Mouse (Mus musculus) gastrocnemius, postnatal 14 days (tissue): ENCODE results near the gene Top2a. TPM values are rescaled to one million over a fixed set of nuclear protein-coding genes. Genes with fewer than 3 reads are reported as not detected.
"Not testable (repeated sequence)": the region's sequence is repeated elsewhere in the genome, so short reads cannot be mapped to it uniquely, and the experiment has no call there.

ENCODE experiments used
- DNase-seq: peaks from one replicate; pipeline ENCODE4 v3.0.0; 2021; ENCODE audit warnings: mixed read lengths
- intact Hi-C: fragments of 180-260 bp; cut with DNase I; formaldehyde crosslinking; loops from one replicate; pipeline ENCODE4 v1.15.1; 2025; ENCODE audit warnings: low total_unique reads
- total RNA-seq, 2 experiments: library from RNA; stranded (reverse); gene quantifications; 2 replicates each; pipeline ENCODE4 v1.2.3; 2021

The Top2a gene
- total RNA-seq, 2 experiments from 2014 or later, result 13.8 to 16.9 TPM

- intact Hi-C loops, result no loop called here
- DNase-seq, result no peak
Measured at GRCm38 (mm10) chr11:98998776-98999175, 25.2 kb downstream of the Top2a start.

- DNase-seq, result no peak
- intact Hi-C loops, result no loop called here
Measured at GRCm38 (mm10) chr11:98997659-98998058, 26.3 kb downstream of the Top2a start.

- intact Hi-C loops, result no loop called here
- DNase-seq, result no peak
Measured at GRCm38 (mm10) chr11:98995987-98996386, 28.0 kb downstream of the Top2a start.

GRCm38 (mm10) chr11:98990866-98991265, 33.1 kb downstream of the Top2a start:
- intact Hi-C loops, result no loop called here
- DNase-seq, result no peak

- not testable (repeated sequence) for DNase-seq
- intact Hi-C loops, result loop anchor here (5.0 kb wide), 1 partner anchor 164 kb away; no protein-coding TSS in a partner anchor
Measured at GRCm38 (mm10) chr11:98988260-98988659, 35.7 kb downstream of the Top2a start.

- intact Hi-C loops, result loop anchor here (5.0 kb wide), 1 partner anchor 167 kb away; no protein-coding TSS in a partner anchor
- DNase-seq, result no peak
Measured at GRCm38 (mm10) chr11:98985542-98985941, 38.4 kb downstream of the Top2a start.

GRCm38 (mm10) chr11:98983551-98983950, 40.4 kb downstream of the Top2a start:
- intact Hi-C loops, result loop anchor here (5.0 kb wide), 1 partner anchor 34 kb away; no protein-coding TSS in a partner anchor
- DNase-seq, result no peak

GRCm38 (mm10) chr11:98982773-98983133, 41.2 kb downstream of the Top2a start, which contains the start of gene Gjd3:
Gjd3 (minus strand) TSS chr11:98983016.
- intact Hi-C loops, result loop anchor here (5.0 kb wide), 1 partner anchor 35 kb away; no protein-coding TSS in a partner anchor
- no peak for DNase-seq

- peak; percentile 77 for DNase-seq
- intact Hi-C loops, result loop anchor here (5.0 kb wide), 1 partner anchor 35 kb away; no protein-coding TSS in a partner anchor
Measured at GRCm38 (mm10) chr11:98981997-98982772, 41.8 kb downstream of the Top2a start.

- no peak for DNase-seq
- intact Hi-C loops, result loop anchor here (5.0 kb wide), 1 partner anchor 36 kb away; no protein-coding TSS in a partner anchor
Measured at GRCm38 (mm10) chr11:98981289-98981996, 42.5 kb downstream of the Top2a start.

- intact Hi-C loops, result loop anchor here (10.0 kb wide), 1 partner anchor 125 kb away; no protein-coding TSS in a partner anchor
- DNase-seq, result no peak
Measured at GRCm38 (mm10) chr11:98979356-98979755, 44.6 kb downstream of the Top2a start.

- no peak for DNase-seq
- intact Hi-C loops, result loop anchor here (10.0 kb wide), 1 partner anchor 124 kb away; no protein-coding TSS in a partner anchor
Measured at GRCm38 (mm10) chr11:98978526-98979148, 45.4 kb downstream of the Top2a start.

- intact Hi-C loops, result loop anchor here (10.0 kb wide), 1 partner anchor 120 kb away; no protein-coding TSS in a partner anchor
- no peak for DNase-seq
Measured at GRCm38 (mm10) chr11:98974871-98975719, 48.9 kb downstream of the Top2a start.

GRCm38 (mm10) chr11:98974213-98974612, 49.8 kb downstream of the Top2a start:
- intact Hi-C loops, result loop anchor here (10.0 kb wide), 1 partner anchor 119 kb away; no protein-coding TSS in a partner anchor
- no peak for DNase-seq

- intact Hi-C loops, result loop anchor here (10.0 kb wide), 1 partner anchor 119 kb away; no protein-coding TSS in a partner anchor
- DNase-seq, result no peak
Measured at GRCm38 (mm10) chr11:98973584-98973983, 50.4 kb downstream of the Top2a start.

GRCm38 (mm10) chr11:98972801-98973360, 51.1 kb downstream of the Top2a start:
- no peak for DNase-seq
- intact Hi-C loops, result loop anchor here (10.0 kb wide), 1 partner anchor 118 kb away; no protein-coding TSS in a partner anchor

- DNase-seq, result peak; percentile 81
- intact Hi-C loops, result loop anchor here (10.0 kb wide), 1 partner anchor 117 kb away; no protein-coding TSS in a partner anchor
Measured at GRCm38 (mm10) chr11:98972215-98972614, 51.8 kb downstream of the Top2a start.
